Mouse (Mus musculus) cortical plate, adult 2 months (tissue): ENCODE measurements around the gene Cntn4.

Source experiments
- CTCF ChIP-seq: fragments of 200-500 bp; IDR thresholded peaks from 2 replicates; pipeline ENCODE4 v1.5.1; 2011; ENCODE audit warnings: mild to moderate bottlenecking, control low read depth, low read length; ENCODE audit not compliant: insufficient read depth; ENCODE audit errors: extremely low read depth
- POLR2A ChIP-seq: fragments of 200-500 bp; IDR thresholded peaks from 2 replicates; pipeline ENCODE4 v1.6.1; 2011; ENCODE audit warnings: mild to moderate bottlenecking, low read length, control low read depth; ENCODE audit not compliant: insufficient read depth; ENCODE audit errors: extremely low read depth

- TF ChIP-seq POLR2A, result no peak
- TF ChIP-seq CTCF, result no peak
Observed at GRCm38 (mm10) chr6:106471840-106472608, 794.6 kb downstream of the Cntn4 start.
